Mouse (Mus musculus) frontal cortex, adult 2 months (tissue): ENCODE data around the gene Gm45234. TPM values are rescaled to one million over a fixed set of nuclear protein-coding genes. Genes with fewer than 3 reads are reported as not detected.

Source experiments
- DNase-seq, 2 experiments: peaks; one replicate each; pipeline ENCODE4 v3.0.0; 2022; ENCODE audit warnings: low spot score in 1 of 2; ENCODE audit errors: extremely low spot score in 1 of 2
- polyA plus RNA-seq: library from polyadenylated mRNA; depleted of rRNA; stranded (reverse); fragments of >200 nt; gene quantifications from 2 replicates; pipeline ENCODE4 v1.2.3, GENCODE M21; 2012

Gm45234 gene
- polyA plus RNA-seq, 1 experiment: not detected

GRCm38 (mm10) chr6:124767920-124768703 is 12.3 kb upstream of the Gm45234 start:
- peak in 1 of 2 experiments; percentile 75 for DNase-seq

GRCm38 (mm10) chr6:124767536-124767919 is 11.7 kb upstream of the Gm45234 start:
- DNase-seq: no peak

GRCm38 (mm10) chr6:124765951-124766350 is 10.1 kb upstream of the Gm45234 start:
- no peak for DNase-seq

- DNase-seq: peak; percentile 73 to 91
These were observed 3.4 kb upstream of the Gm45234 start for GRCm38 (mm10) chr6:124759259-124759658.

- no peak for DNase-seq
These were observed 3.0 kb upstream of the Gm45234 start for GRCm38 (mm10) chr6:124758849-124759232.

- peak in 1 of 2 experiments; percentile 70 for DNase-seq
These were observed 2.4 kb upstream of the Gm45234 start for GRCm38 (mm10) chr6:124757909-124758848.

GRCm38 (mm10) chr6:124757351-124757880 is 1.6 kb upstream of the Gm45234 start:
- DNase-seq: no peak

GRCm38 (mm10) chr6:124756652-124757350 is 980 bp upstream of the Gm45234 start:
- peak in 1 of 2 experiments; percentile 78 for DNase-seq

GRCm38 (mm10) chr6:124755306-124755705 is 515 bp downstream of the Gm45234 start:
- no peak for DNase-seq

GRCm38 (mm10) chr6:124753861-124754260 is 2.0 kb downstream of the Gm45234 start:
- DNase-seq: no peak

GRCm38 (mm10) chr6:124750405-124750804 is 5.4 kb downstream of the Gm45234 start:
- no peak for DNase-seq

- DNase-seq: no peak
These were observed 8.9 kb downstream of the Gm45234 start for GRCm38 (mm10) chr6:124746654-124747632.

GRCm38 (mm10) chr6:124746296-124746605 is 9.6 kb downstream of the Gm45234 start:
- no peak for DNase-seq

GRCm38 (mm10) chr6:124745490-124746295 is 10.1 kb downstream of the Gm45234 start:
- peak; percentile 85 to 94 for DNase-seq

GRCm38 (mm10) chr6:124744755-124745321 is 11.0 kb downstream of the Gm45234 start:
- DNase-seq: no peak

- DNase-seq: no peak
These were observed 12.2 kb downstream of the Gm45234 start for GRCm38 (mm10) chr6:124743647-124744046.

- DNase-seq: no peak
These were observed 12.8 kb downstream of the Gm45234 start for GRCm38 (mm10) chr6:124742839-124743514.

GRCm38 (mm10) chr6:124741842-124742241 is 14.0 kb downstream of the Gm45234 start:
- DNase-seq: no peak
